Mouse (Mus musculus): ENCODE results near the gene Susd4. TPM values are rescaled to one million over a fixed set of nuclear protein-coding genes. Genes with fewer than 3 reads are reported as not detected.

Susd4 gene
- polyA plus RNA-seq, 1 experiment from 2014 or later, result 19.4 TPM

DNA sequence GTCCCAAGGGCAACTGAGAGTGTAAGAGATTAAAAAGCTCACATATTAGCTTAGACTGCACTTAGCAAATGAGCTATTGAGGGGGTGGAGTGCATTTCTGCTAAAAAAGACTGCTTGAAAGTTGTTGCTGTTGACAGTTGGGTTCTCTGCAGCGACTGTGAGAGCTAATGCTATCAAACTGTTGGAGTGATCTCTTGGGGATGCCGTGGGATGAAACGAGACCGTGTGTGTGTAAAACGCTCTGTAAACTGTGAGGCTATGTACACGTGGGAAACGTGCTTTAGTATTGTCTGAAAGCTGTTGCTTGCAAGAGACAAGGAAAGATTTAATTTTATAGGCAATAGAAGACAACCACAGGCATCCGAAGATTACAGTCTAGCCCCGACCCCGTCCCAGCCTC lies 59.1 kb downstream of the Susd4 start:
- Histone ChIP-seq H3K36me3 (no peaks in the 10 kb centered on the region), H3K27ac (no peak overlapping the region), H3K4me2 (no peak overlapping the region), H3K4me1 (peaks cover 5% of the 10 kb centered on the region; the same call in 1 of the 2 replicates), H3K9ac (no peak overlapping the region), H3K4me3 (no peak overlapping the region), H3K27me3 (no peaks in the 10 kb centered on the region), H3K9me3 (no peaks in the 10 kb centered on the region)
- 79% methylated on average over 10 of the region's 10 CpGs for WGBS
- no peak for ATAC-seq (ENCODE audit: insufficient number of reproducible peaks, insufficient read depth, low FRiP score, low TSS enrichment, low read depth)

DNA sequence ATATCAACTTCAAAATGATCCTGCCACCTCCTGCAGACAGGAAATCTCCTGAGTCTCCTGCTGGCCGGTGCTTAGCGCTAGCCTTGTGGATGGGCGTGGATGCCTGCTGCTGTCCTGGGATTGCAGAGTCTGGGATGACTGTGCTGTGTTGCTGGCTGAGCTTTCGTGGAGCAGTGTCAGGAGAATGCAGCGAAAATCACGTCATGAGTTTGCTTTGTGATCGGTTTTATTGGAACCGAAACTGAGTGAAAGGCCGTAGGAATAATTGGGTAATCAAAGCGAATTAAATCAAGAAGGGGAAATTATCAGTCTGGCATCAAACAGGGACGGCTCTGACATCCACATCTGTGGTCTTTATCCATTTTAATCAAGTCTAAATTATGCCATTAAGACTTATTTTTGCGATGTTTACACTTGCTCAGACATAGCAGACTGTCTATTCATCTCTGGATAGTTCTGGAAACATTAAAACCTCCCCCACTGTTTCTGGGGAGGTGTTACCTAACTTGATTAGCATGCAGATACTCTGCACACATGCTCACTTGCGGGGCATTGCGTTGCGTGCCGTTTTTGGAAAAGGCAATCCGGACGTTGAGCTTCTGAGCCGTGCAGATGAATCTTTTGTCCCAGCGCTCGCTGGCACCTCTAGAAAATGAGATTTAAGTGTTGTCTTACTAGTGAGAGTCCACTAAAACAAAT lies 60.2 kb downstream of the Susd4 start:
- no peak for ATAC-seq (ENCODE audit: insufficient number of reproducible peaks, insufficient read depth, low FRiP score, low TSS enrichment, low read depth)
- no peaks in the 10 kb centered on the region for H3K27me3 ChIP-seq
- WGBS, result 64% methylated on average over 21 of the region's 21 CpGs
- no peak overlapping the region for H3K9ac ChIP-seq
- no peak overlapping the region for H3K4me3 ChIP-seq
- H3K4me2 ChIP-seq, result peak overlapping the region; percentile 5; the same call in 1 of the 2 replicates
- H3K9me3 ChIP-seq, result no peaks in the 10 kb centered on the region
- H3K36me3 ChIP-seq, result no peaks in the 10 kb centered on the region
- peaks cover 4% of the 10 kb centered on the region; the same call in 1 of the 2 replicates for H3K4me1 ChIP-seq
- no peak overlapping the region for H3K27ac ChIP-seq

DNA sequence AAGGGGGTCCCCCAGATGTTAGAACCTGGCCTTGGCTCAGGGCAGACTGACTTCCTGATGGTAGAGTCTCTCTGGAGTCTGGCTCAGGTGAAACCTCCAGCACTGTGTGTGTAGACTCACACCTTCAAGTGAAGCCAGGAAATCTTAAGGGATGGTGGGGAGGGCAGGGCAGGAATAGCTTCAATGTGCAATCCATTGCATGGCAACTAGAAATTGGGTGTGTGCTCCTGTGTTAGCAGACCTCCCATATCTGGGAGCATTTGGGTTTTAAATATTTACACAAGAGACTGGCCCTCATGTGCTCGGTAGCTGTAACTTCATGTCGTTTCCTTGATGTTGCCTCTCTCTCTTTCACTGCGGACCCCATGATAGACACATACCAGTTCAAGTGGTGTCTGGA lies 62.9 kb downstream of the Susd4 start:
- 86% methylated on average over 3 of the region's 3 CpGs for WGBS
- no peak overlapping the region for H3K27ac ChIP-seq
- no peak for ATAC-seq (ENCODE audit: insufficient number of reproducible peaks, insufficient read depth, low FRiP score, low TSS enrichment, low read depth)
- H3K4me1 ChIP-seq, result no peaks in the 10 kb centered on the region; the same call in 1 of the 2 replicates
- no peaks in the 10 kb centered on the region for H3K9me3 ChIP-seq
- no peak overlapping the region for H3K9ac ChIP-seq
- no peaks in the 10 kb centered on the region for H3K27me3 ChIP-seq
- H3K4me3 ChIP-seq, result no peak overlapping the region
- H3K4me2 ChIP-seq, result no peak overlapping the region
- H3K36me3 ChIP-seq, result no peaks in the 10 kb centered on the region

DNA sequence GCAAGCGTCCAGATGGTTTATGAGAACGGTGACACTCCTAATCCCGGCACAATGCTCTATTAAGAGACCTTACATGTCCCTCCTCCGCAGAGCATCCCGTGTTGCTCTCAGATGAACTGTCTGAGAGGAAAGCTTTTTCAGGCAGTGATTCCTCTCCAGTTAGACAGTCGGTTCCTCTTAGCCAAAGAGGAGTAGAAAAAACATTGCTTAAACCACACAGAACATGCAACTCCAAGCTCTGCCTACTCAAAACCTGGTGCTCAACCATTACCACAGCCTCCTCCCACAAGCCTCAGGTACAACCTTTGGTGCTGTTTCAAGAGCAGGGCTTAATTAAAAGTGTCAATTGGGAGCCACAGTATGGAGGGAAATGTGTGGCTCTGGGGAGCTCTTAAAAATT lies 74.4 kb downstream of the Susd4 start:
- H3K4me3 ChIP-seq, result no peak overlapping the region
- WGBS, result 82% methylated on average over 6 of the region's 6 CpGs
- H3K9ac ChIP-seq, result no peak overlapping the region
- no peaks in the 10 kb centered on the region for H3K4me1 ChIP-seq
- H3K9me3 ChIP-seq, result no peaks in the 10 kb centered on the region
- H3K4me2 ChIP-seq, result no peak overlapping the region
- ATAC-seq (ENCODE audit: insufficient number of reproducible peaks, insufficient read depth, low FRiP score, low TSS enrichment, low read depth), result no peak
- no peaks in the 10 kb centered on the region for H3K27me3 ChIP-seq
- H3K27ac ChIP-seq, result no peak overlapping the region
- H3K36me3 ChIP-seq, result no peaks in the 10 kb centered on the region

DNA sequence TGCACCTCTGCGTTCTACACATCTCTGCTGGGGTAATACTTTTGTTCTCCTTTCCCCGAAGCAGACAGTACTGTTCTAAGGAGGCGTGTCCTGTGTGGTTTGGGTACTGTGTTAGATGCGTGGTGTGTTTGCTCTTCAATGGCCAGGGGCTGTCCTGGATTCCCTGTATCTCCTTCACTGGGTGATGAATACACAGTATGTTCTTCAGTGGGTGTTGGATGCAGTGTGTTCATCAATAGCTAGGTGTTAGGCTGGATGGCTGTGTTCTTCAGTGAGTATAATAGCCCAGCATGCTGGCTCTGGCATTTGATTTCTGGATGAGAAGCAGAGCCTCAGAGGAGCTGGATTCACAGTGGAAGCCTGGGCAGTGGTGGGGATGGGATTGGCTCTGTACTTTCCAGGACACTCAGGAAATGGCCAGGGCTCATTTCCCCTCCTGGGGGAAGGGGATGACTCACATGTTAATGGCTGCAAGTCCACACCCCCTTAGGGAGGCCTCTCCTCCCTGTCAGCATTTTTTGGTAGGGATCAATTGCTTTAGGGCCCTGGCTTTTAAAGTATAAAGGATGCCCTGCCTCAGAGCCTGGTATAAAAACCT lies 75.8 kb downstream of the Susd4 start:
- ATAC-seq (ENCODE audit: insufficient number of reproducible peaks, insufficient read depth, low FRiP score, low TSS enrichment, low read depth), result no peak
- Histone ChIP-seq H3K27me3 (no peaks in the 10 kb centered on the region), H3K4me1 (no peaks in the 10 kb centered on the region), H3K9ac (no peak overlapping the region), H3K27ac (no peak overlapping the region), H3K4me3 (no peak overlapping the region), H3K36me3 (no peaks in the 10 kb centered on the region), H3K4me2 (no peak overlapping the region), H3K9me3 (no peaks in the 10 kb centered on the region)
- WGBS, result 73% methylated on average over 4 of the region's 4 CpGs

DNA sequence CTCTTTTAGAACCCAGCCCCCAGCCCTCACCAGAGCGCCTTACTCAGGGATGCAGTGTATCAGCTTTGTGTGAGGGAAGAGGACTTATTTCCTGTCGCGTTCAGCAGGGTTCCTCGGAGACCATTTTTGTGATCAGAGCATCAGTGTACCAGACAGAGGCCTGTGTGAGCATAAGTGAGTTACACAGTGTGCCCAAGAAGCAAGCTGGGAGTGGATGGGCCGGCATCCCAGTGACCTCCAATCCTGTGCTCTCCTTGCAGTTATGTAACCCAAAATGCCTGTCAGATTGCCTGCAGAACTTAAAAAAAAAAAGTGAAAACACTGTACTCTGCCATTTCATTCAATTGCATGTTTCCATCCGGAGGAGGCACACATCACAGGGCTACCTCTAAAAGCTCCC lies 76.4 kb downstream of the Susd4 start:
- Histone ChIP-seq H3K27ac (no peak overlapping the region), H3K9me3 (no peaks in the 10 kb centered on the region), H3K27me3 (no peaks in the 10 kb centered on the region), H3K36me3 (no peaks in the 10 kb centered on the region), H3K4me1 (no peaks in the 10 kb centered on the region), H3K4me2 (no peak overlapping the region), H3K4me3 (no peak overlapping the region), H3K9ac (no peak overlapping the region)
- ATAC-seq (ENCODE audit: insufficient number of reproducible peaks, insufficient read depth, low FRiP score, low TSS enrichment, low read depth), result no peak
- WGBS, result 44% methylated on average over 6 of the region's 6 CpGs

DNA sequence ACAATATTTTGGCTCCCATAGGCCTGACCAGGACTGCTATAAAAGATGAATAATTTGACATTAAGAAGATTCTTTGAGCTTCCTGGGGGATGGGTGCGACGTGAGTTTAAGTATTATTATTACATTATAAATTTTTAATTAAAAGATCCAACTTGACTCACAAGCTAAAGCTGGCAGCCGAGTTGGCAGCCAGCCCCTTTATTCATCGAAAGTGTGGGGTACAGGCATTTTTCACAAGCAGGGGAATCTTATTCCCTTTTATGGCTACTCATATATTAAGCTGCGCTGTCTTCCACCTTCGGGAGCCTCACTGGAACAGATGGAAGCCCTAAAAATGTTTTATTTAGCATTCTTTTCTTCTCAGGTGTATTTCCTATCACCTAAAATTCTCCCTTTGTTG lies 76.9 kb downstream of the Susd4 start:
- ATAC-seq (ENCODE audit: insufficient number of reproducible peaks, insufficient read depth, low FRiP score, low TSS enrichment, low read depth), result no peak
- WGBS, result 87% methylated on average over 6 of the region's 6 CpGs
- Histone ChIP-seq H3K4me1 (no peaks in the 10 kb centered on the region), H3K27me3 (no peaks in the 10 kb centered on the region), H3K4me3 (no peak overlapping the region), H3K27ac (no peak overlapping the region), H3K9ac (no peak overlapping the region), H3K4me2 (no peak overlapping the region), H3K36me3 (no peaks in the 10 kb centered on the region), H3K9me3 (no peaks in the 10 kb centered on the region)

DNA sequence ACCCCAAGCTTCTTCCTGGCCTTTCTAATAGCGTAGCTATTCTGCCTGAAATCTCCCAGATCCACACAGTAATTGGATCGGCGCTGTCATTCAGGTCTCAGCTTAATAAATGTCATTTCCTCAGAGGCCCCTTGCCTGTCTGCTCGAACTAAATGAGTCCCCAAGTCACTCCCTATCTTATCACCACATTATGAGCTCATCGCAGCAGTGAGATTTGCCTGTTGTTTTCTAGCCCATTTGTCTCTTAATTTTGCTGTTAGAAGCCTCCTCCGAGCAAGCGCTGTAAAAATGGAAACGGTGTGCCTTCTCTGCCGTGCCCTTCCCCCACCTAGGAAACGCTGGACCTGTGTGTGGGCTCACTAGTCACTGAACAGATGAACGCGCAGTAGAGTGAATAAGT lies 85.9 kb downstream of the Susd4 start:
- Histone ChIP-seq H3K27me3 (no peaks in the 10 kb centered on the region), H3K4me2 (no peak overlapping the region), H3K27ac (no peak overlapping the region), H3K9me3 (no peaks in the 10 kb centered on the region), H3K4me1 (0 out of 2 replicates have a peak, but pooled peaks cover 8% of the 10 kb centered on the region), H3K4me3 (no peak overlapping the region), H3K9ac (no peak overlapping the region), H3K36me3 (no peaks in the 10 kb centered on the region)
- WGBS, result 69% methylated on average over 12 of the region's 12 CpGs
- no peak for ATAC-seq (ENCODE audit: insufficient number of reproducible peaks, insufficient read depth, low FRiP score, low TSS enrichment, low read depth)

DNA sequence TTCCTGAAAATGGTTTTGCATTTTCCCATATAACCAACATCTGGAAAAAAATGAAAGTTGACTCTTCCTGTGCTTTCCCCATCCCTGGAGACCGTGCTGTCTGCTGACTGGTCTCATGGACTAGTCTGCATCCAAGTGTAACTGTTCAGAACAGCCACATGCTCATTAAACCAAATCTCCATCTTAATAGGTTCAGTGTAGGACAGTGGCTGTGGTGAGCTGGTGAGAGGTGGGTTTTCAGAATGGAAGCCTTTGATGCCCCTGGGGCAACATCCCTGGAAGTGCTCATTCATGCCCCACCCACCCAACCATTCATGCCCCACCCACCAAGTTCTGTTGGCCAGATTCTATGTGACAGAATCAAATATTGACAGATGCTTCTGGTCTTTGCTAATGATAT lies 86.4 kb downstream of the Susd4 start:
- H3K27me3 ChIP-seq, result no peaks in the 10 kb centered on the region
- H3K36me3 ChIP-seq, result no peaks in the 10 kb centered on the region
- no peak overlapping the region for H3K4me2 ChIP-seq
- no peak overlapping the region for H3K27ac ChIP-seq
- 0 out of 2 replicates have a peak, but pooled peaks cover 8% of the 10 kb centered on the region for H3K4me1 ChIP-seq
- no peaks in the 10 kb centered on the region for H3K9me3 ChIP-seq
- ATAC-seq (ENCODE audit: insufficient number of reproducible peaks, insufficient read depth, low FRiP score, low TSS enrichment, low read depth), result no peak
- 63% methylated on average over 1 of the region's 1 CpGs for WGBS
- no peak overlapping the region for H3K4me3 ChIP-seq
- no peak overlapping the region for H3K9ac ChIP-seq

DNA sequence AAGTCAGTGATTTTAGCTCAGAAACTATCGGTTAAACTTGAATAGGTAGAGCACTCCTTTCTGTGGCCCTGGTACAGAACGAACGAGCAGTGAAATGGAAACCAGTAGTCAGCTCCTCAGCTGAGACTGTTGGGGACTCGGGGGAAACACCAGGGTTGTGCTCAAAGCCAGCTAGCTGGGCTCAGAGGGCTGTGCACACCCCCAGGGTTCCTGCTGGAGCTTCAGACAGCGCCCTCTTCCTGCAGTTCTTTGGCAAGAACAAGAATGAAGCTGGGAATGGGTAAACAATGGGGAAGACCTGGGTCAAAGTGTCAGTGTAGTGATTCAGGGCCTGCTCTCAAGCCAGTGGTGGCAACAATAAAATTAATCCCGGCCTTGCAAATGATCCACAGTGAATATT lies 88.5 kb downstream of the Susd4 start:
- 56% methylated on average over 6 of the region's 6 CpGs for WGBS

DNA sequence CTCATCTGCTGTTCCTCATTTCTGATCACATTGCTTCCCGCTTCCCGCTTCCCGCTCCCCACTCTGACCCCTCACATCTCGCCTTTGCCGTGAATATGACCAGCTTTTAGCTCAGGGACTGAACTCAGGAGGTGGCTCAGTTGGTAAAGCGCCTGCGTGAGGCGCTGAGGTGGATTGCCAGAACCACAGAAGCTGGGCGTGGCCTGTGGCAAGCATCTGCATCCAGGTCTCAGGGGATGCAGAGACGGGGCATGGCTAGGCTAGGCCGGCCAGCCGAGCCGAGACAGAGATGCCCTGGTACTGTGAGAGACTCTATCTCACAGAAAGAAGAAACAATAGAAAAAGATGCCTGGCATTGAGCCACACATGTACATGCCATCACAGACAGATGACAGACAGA lies 93.0 kb downstream of the Susd4 start:
- Histone ChIP-seq H3K4me3 (no peak overlapping the region), H3K36me3 (no peaks in the 10 kb centered on the region), H3K27ac (no peak overlapping the region), H3K4me2 (no peak overlapping the region), H3K27me3 (no peaks in the 10 kb centered on the region), H3K9me3 (no peaks in the 10 kb centered on the region), H3K9ac (0 out of 2 replicates have a peak overlapping the region, but pooled peaks have one; percentile 16), H3K4me1 (peaks cover 13% of the 10 kb centered on the region)
- ATAC-seq (ENCODE audit: insufficient number of reproducible peaks, insufficient read depth, low FRiP score, low TSS enrichment, low read depth), result no peak
- WGBS, result 72% methylated on average over 13 of the region's 13 CpGs

More for the DNA sequence above, 88.5 kb downstream of the Susd4 start:
- H3K36me3 ChIP-seq, result no peaks in the 10 kb centered on the region
- no peak for ATAC-seq (ENCODE audit: insufficient number of reproducible peaks, insufficient read depth, low FRiP score, low TSS enrichment, low read depth)
- H3K4me3 ChIP-seq, result no peak overlapping the region
- H3K27me3 ChIP-seq, result no peaks in the 10 kb centered on the region
- no peak overlapping the region for H3K27ac ChIP-seq
- H3K9me3 ChIP-seq, result no peaks in the 10 kb centered on the region
- H3K4me1 ChIP-seq, result peaks cover 19% of the 10 kb centered on the region
- H3K4me2 ChIP-seq, result no peak overlapping the region
- H3K9ac ChIP-seq, result no peak overlapping the region

DNA sequence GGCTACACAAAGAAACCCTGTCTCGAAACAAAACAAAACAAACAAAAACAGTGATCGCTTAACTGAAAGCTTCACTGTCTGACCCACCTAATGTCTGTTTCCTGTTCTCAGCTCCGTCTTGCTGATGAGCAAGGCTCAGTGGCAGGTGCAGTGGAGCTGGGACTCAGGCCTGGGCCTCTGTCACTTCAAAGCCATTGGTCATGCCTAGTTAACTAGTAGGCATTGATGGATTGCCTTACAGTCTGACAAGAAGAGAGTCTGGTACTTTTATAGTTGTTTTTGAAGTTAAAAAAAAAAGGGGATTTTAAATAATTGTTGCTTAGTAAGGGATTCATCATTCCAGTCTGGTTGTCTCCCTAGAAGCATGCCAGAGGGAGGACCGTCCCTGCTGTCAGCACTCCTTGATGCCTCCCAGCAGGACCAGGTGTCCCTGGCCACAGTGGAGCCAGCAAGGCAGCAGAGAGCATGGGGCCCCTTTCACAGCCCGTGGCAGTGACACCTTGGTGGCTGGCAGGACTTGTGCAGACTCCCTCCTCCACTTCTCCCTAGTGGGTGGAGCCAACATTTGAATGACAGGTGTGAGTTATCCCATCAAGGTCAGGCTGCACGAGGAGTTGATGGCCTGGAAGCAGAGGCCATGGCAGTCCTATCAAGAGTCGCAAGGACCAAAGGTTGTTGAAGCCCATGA lies 98.2 kb downstream of the Susd4 start:
- no peak overlapping the region for H3K4me2 ChIP-seq
- H3K9me3 ChIP-seq, result no peaks in the 10 kb centered on the region
- no peak overlapping the region for H3K27ac ChIP-seq
- H3K36me3 ChIP-seq, result no peaks in the 10 kb centered on the region
- H3K4me1 ChIP-seq, result peaks cover 9% of the 10 kb centered on the region
- H3K9ac ChIP-seq, result no peak overlapping the region
- ATAC-seq (ENCODE audit: insufficient number of reproducible peaks, insufficient read depth, low FRiP score, low TSS enrichment, low read depth), result no peak
- no peaks in the 10 kb centered on the region for H3K27me3 ChIP-seq
- WGBS, result 35% methylated on average over 7 of the region's 7 CpGs
- no peak overlapping the region for H3K4me3 ChIP-seq

Data from embryonic facial prominence, embryonic 13.5 days (tissue).